Mouse (Mus musculus) hindlimb bud, embryonic 11.5 days (tissue): ENCODE results near the gene 2310011J03Rik.

Experiments used
- DNase-seq: peaks from one replicate; pipeline ENCODE4 v3.0.0-alpha.2; 2012; ENCODE audit warnings: low read depth, low spot score; ENCODE audit errors: extremely low spot score

Gene 2310011J03Rik

DNA sequence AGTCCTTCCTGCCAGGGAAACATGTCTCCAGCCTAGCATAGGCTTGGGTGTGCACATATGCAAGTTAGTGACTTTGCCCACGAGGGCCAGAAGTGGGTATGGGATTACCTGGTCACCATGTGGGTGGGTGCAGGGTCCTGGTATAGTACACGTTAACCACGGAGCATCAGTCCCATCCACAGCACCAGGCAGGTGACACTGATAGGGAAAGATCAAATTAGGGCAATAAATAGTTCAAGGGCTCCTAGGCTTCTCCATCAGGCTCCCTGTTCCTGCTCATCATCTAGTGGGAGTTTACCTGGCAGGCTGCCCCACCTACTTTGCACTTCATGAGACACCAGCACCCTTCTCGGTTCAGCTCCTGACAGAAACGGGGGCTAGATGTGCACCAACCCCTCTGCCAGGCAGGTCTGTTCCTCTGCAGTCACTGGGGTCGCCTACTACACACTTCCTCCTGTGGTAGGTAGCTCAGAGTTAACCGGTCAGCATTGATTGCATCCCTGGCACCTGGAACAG is 25.5 kb downstream of the 2310011J03Rik start:
- no peak for DNase-seq

DNA sequence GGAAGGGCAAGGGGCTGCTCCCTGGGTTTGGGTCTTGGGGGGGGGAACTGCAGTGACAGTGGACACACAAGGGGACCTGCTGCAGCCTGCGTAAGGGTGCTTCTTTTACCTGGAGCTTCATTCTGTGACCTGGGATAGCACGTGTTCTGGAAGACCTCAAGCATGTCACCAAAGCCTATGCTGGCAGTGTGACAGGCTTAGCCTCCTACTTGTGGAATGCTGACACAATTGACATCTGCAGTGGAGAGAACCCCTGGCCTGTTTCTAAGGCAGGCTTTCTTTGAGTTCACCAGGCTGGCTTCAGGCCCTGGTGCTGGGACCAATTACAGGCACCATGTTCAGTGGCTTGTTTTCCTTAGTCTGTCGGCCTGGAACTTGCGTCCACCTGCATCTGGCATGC is 26.0 kb downstream of the 2310011J03Rik start:
- no peak for DNase-seq

DNA sequence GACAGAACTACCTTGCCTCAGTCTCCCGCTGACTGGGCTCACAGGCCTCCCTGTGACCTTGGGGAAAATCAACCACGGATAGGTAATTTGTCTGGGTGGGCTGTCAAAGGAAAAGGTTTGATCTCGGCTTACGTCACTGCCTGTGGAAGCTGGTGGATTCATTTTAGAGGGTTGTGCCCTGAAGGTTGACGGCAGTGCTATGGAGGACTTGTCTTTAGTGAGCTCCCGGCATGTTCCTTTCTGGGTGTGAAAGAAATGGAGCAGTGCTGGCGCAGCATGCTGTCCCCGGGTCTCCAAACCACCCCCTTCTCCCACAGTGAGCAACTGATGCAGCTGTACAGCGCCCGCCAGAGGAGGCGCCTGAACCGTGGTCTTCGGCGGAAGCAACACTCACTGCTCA is 27.0 kb downstream of the 2310011J03Rik start:
- DNase-seq = no peak

DNA sequence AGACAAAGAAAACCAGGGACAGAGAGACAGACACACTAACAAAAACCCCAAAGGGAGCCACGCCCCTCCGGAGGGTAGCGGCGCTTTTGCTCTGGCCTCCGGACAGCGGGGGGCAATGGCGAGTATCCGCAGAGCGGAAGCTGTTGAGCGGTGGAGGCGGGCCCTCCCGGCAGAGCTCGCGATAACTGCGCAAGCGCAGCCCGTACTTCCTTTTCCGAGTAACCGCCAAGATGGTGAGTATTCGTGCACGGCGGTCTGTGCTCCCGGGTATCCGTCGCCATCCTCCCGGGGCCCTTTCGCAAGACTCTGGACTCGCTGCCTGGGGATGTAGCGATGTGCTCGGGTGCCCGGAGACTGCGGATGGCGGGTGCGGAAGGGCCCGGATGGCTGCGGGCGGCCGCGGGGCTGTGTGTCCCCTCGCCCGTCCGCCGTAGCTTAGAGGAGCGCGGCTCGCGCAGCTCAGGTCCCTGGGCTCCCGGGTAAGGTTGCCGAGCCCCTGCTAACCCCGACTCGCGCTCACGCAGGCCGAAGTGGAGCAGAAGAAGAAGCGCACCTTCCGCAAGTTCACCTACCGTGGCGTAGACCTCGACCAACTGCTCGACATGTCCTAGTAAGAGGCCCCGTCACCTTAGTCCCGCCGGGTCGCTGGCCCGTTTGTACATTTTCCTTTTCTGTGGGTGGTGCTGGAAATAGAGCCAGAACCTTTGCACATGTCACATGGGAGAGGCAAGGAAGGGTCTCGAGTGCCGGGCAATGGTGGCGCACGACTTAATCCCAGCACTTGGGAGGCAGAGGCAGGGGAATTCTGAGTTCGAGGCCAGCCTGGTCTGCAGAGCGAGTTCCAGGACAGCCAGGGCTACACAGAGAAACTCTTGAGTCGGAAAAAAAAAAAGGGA is 27.8 kb downstream of the 2310011J03Rik start, which contains the start of gene Rps15:
Gene Rps15, plus strand, starts transcription at position 203 of the 896 bp plus-strand sequence.
- peak; percentile 86 for DNase-seq

DNA sequence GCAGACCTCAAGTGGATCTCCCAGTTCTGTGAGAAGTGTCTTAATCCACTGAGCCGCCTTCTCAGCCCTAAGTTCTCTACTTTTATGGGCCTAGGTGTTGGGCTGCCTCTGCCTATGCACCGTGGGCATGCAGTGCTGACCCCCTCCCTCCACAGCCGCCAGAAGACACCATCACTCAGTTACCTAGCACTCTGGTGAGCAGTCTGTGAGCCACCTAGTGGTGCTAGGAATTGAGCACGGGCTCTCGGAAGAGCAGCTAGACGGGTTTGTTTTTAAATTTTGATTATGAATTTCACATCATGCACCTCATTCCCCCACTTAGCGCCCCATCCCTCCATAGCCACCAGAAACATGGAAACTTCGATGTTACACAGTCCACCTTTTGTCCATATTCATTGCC is 31.7 kb downstream of the 2310011J03Rik start:
- DNase-seq = no peak

DNA sequence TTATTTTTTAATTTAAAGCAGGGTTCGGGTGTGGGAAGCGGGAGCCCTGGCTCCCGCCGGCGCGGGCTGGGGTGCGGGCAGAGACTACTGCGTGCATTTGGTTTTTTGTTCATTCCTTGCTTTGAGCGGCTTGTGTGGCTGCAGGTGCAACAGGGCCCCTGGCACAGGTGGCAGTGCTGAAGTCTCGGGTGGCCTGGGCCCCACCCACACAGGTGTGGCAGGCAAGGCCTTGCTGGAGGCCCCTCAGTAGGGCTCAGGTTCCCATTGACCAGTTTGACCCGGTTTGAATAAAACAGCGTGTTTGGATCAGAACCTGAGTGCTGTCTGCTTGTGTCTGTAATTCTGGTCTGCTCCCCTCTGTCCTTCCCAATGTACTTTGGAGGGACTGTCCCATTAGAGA is 32.2 kb downstream of the 2310011J03Rik start:
- DNase-seq = no peak

DNA sequence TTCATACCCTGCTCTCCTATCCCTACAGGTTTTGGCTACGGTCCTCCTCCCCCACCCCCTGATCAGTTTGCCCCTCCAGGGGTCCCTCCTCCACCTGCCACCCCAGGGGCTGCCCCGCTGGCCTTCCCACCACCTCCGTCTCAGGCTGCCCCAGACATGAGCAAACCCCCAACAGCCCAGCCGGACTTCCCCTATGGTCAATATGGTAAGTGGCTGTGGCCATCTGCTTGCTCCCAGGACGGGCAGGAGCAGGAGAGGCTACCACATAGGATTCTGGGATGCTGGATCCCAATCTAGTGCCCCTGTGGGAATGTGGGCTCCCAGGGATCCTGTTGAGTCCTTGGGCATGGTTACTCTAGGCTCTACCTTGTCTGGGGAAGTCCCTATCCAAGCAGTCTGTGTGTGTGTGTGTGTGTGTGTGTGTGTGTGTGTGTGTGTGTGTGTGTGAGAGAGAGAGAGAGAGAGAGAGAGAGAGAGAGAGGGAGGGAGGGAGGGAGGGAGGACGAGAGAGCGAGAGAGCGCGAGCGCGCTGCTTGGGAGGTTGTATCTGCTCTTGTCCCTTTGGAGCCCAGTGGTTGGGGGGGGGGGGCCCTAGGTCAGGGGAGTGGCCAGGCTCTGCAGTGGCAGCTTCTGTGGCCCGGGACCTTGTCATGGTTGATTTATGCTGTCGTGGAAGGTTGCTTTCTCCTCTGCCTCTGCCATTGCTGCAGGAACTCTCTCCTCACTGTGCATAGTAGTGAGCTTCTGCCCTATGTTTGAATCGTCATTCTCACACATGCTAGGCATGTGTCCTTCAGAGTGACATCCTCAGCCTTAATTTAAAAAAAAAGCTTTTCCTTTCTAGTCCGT is 34.9 kb downstream of the 2310011J03Rik start:
- no peak for DNase-seq

DNA sequence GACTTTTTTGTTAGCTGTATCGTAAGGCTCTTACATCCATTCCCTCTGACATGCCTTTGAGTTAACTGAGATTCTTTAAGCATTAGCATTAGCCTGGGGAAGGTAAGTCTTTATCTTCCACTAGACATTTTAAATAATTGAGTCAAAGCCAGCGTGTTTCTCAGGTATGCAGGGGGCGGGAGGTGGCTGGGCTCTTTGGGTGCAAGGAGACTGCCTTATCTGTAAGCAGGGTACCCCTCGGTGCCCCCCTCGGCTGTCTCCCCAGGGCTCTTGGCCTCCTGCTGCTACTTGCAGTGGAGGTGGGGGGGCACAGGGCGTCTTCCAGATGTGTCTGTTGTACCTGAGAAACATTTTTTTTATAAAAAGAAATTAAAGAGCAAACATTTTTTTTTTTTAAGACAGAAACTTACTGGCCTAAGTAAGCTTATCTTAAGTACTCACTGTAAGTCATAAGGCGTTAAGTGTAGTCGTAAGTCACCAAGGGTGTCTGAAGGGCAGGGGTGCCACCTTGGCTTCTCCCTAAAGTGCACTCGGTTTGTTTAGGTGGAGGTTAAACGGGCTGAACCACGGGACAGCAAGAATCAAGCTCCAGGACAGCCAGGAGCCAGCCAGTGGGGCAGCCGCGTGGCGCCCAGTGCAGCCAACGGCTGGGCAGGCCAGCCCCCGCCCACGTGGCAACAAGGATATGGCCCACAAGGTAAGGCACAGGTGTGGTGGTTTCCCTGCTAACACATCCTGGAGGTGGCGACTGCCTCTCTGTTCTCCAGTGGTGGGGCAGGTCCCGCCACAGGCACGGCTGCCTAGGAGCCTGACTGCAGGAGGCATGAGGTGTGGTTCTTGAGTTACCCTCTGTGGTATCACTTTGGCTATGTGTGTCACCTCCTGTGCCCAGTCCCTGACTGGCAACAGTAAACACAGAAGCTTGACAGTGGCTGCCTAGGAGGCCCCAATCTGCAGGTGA is 37.6 kb downstream of the 2310011J03Rik start:
- DNase-seq = no peak

DNA sequence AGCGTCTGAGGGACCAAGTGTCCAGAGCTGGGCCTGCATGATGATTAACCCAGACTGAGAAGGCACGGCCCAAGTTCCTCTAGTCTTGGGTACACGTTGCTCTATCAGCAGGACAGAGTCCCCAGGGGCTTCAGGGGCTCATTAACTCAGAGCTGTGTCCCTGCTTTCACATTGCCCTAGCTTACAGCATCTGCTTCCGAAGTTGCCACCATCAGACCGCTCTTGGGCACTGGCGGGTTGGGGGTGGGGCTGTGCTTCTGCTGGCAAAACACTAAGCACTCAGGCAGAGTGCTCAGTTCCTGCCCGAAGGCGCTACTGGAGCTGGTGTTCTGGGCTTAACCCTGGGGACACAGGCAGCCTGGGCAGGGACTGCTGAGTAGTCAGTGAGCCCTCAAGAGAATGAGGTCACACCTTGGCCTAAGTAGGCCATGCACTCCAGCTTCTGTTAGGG is 38.4 kb downstream of the 2310011J03Rik start:
- DNase-seq = no peak

DNA sequence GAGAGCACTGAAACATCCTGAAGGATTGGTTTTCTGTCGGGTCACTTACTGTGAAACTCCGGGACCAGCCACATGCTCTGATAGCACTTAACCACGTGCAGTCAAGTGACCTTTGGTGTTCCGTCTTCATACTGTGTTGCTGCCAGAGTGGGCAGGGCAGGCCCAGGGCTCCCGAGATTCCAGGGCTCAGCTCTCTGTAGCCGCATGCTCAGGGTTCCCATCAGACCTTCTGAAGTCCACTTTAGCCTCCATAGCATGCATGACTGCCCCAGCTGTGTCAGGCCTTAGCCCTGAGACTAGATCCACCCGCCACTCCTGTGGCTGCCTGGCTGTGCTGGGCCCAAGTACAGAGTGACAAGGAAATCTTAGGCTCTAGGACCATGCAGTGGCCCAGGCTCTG is 39.0 kb downstream of the 2310011J03Rik start:
- DNase-seq = no peak

DNA sequence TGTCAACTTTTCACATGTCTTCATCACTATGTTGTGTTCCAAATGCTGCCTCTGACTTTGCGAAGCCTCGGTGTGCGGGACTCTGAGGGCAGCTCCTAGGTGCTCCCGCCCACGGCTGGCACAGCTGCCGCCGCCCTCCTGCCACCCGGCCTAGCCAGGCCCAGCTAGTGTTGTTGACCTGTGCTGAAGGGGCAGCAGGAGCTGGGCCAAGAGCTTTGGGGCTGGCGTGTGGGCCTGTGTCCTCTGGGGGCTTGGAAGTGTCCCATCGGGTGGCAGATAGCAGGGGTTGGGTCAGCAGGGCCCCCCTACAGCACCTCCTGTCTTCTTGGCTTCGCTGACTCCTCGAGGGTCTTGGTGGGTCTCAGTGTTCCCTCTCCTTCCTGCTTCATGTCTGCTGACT is 41.1 kb downstream of the 2310011J03Rik start:
- no peak for DNase-seq

DNA sequence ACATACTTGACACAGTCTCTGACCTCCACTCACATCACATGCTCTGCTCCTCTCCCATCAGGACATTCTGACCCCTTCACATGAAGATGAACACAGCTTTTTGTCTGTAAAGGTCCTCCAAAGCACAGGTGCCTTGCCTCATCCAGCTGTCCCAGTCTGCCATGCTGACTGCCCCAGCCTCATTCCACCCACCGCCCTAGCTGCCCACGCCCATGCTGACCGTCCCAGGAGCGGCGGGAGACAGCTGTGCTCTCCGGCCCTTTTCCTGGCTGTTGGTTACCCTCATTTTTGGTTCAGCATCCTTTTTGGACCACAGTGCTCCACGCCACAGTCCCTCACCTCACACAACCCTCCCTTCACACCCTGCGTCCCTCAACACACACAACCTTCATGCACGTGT is 41.9 kb downstream of the 2310011J03Rik start:
- DNase-seq = no peak

DNA sequence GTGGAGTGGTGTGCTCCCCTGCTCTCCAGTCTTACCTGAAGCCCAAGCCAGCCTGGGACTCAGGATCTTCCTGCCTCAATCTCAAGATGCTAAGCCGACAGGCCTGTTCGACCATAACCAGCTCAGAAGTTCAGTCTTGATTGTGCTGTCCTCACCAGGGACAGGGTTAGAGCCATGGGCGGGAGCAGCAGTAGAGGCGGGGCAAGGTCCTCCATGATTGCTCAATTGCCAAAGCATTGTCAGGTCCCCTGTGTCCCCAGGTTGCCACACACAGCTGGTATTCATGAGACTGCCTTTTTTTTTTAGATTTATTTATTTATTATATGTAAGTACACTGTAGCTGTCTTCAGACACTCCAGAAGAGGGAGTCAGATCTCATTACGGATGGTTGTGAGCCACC is 44.1 kb downstream of the 2310011J03Rik start:
- DNase-seq = no peak

DNA sequence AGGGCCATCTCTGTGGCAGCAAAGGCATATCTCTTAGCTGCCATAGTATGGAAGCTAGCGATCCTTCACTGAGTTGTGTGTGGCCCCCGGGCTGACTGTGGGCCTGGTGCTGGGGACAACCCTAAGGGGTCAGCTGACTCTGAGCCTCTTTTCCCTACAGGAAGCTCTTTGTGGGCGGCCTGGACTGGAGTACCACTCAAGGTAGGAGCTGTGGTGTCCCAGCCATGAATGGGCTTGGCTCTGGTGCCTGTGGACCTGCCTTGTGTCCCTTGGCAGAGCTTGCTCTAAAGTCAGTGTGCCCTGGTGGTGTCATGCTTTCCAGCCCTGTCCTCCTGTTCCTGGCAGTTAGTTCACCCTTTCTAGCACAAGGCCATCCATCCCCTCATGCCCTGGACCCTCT is 46.5 kb downstream of the 2310011J03Rik start:
- DNase-seq = no peak

DNA sequence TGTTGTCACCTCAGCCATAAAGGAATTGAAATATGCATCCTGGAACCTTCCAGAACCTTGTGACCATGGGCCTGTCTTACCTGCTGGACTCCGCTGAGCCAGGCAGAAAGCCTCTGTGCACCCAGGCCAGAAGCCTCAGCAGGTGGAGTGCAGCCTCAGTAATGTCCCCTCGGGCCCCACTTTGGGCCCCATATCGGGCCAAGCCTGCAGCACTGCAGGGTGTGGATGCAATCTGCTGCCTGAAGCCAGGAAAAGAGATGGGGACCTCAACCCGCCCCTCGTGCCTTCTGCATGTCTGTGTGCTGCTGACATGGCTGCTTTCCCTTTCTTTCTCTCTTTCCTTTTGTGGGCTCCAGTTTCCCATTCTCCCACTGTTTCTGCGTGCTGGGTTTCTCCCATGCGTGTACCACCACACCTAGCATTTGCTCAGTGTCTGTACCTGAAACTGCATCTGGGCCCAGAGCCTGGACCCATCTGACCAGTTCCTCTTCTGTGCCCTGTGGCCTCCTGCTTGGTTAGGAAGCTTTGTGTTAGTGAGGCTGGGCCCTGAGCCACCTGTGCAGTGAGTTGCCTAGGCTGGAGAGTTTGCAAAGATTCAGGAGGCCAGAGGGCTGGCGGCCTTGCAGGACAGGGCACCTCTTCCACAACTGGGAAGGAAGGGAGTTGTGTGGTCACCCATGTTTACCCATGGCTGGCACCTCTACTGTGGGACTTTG is 48.3 kb downstream of the 2310011J03Rik start:
- no peak for DNase-seq

DNA sequence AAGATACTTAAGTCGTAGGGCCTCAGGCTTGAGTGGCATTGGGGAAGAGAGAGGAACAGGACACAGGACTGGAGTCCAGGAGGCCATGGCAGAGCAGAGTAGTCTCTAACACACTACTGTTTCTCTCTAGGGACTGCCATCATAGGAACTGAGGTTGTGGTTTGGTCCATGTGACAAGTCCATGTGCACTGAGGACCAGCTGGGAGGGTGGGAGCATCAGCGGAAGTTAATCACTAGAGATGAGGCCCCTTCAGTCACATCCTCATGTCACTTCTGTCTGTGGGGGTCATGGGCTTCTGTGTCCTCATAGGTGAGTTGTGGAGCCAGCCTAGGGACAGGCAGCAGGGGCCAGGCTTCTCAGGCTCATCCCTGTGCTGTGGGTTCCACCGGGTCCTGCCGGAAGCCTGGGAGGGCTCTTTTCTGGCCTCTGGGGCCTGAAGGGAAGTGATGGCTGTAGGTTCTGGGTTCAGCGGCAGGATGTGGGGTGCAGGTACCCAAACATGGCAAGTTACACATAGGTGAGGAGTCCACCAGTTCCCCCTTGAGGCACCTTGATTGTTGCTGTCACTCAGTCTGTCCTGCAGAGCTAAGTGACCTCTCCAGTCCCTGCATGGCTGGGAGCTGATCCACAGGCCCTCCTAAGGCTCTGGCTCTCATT is 49.0 kb downstream of the 2310011J03Rik start:
- no peak for DNase-seq

DNA sequence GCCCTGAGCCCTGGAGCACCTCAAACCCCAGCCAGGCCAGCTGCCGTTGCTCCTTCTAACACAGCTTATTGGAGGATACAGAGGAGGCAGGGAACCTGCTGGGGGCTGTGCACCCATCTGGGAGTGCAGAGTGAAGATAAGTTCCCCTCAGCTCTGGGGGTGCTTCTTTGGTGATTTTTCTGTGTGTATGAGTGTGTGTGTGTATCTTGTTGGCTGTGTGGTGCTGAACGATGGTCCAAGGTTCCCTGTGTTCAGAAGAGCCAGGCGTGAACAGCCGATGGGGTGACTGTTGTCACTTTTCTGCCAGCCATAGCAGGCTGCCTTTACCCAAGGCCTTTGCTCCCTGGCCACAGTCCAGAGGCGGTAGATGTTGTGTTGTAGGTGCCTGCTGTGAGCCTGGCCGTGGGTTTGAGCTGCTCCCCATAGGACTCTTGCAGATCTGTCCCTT is 49.6 kb downstream of the 2310011J03Rik start:
- DNase-seq = no peak

DNA sequence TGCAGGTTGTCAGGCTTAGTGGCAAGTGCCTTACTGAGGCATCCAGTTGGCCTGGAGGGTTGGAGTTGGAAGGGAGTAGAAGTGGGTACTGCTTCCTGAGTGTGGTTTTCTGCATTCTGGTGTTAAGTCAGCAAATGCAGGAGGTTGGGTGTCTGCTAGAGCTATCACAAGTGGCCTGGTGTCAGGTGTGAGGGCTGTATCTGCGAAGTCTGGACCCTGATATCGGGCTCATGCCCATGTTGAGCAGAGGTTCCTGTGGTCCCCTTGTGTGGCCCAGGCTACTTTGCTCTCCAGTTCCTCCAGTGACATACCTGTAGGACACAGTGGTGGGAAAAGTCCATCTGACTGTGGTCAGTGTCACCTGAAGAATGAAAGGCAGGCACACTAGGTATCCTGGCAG is 50.2 kb downstream of the 2310011J03Rik start:
- DNase-seq = no peak
